Mouse (Mus musculus): Measurements from ENCODE around the gene Crlf1. TPM values are rescaled to one million over a fixed set of nuclear protein-coding genes. Genes with fewer than 3 reads are reported as not detected.

Gene Crlf1
- not detected for polyA plus RNA-seq (2014; fragmentation: Illumina TruSeq; extraction: RNeasy Lipid Tissue Mini Kit (QIAGEN cat#74804))

DNA sequence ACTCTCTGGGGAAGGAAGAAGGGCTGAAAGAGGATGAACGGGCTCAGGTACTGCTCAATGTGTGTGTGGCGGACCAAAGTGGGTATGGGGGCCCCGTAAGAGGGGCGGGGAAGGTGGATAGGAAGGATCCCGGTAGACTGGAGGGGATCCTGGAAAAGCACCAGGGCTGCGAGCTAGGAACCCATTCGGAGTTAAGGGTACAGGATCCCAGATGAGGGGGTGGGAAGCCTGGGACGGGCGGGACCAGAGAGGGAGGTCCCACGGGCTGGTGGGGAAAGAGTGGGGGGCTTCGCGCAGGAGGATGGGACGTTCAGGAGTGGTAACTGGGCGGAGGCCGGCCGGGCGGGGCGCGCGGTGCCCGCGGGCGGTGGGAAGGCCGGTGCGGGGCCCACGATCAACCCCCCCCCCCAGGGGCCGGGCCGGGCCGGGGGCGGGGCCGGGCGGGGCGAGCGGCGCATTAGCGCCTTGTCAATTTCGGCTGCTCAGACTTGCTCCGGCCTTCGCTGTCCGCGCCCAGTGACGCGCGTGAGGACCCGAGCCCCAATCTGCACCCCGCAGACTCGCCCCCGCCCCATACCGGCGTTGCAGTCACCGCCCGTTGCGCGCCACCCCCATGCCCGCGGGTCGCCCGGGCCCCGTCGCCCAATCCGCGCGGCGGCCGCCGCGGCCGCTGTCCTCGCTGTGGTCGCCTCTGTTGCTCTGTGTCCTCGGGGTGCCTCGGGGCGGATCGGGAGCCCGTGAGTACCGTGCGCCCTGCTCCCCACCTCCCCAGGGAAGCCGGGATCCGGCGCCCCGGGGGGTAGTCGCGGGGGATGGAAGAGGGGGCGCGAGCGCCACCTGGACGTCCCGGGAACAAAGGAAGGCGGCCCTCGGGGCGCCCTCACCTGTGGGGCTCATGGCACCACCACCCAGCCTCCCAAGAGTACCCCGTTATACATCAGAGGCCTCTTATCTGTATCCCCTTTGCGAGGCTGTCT lies at the start of gene Crlf1:
Gene Crlf1, plus strand, starts transcription at position 495 of the 977 bp plus-strand sequence.

DNA sequence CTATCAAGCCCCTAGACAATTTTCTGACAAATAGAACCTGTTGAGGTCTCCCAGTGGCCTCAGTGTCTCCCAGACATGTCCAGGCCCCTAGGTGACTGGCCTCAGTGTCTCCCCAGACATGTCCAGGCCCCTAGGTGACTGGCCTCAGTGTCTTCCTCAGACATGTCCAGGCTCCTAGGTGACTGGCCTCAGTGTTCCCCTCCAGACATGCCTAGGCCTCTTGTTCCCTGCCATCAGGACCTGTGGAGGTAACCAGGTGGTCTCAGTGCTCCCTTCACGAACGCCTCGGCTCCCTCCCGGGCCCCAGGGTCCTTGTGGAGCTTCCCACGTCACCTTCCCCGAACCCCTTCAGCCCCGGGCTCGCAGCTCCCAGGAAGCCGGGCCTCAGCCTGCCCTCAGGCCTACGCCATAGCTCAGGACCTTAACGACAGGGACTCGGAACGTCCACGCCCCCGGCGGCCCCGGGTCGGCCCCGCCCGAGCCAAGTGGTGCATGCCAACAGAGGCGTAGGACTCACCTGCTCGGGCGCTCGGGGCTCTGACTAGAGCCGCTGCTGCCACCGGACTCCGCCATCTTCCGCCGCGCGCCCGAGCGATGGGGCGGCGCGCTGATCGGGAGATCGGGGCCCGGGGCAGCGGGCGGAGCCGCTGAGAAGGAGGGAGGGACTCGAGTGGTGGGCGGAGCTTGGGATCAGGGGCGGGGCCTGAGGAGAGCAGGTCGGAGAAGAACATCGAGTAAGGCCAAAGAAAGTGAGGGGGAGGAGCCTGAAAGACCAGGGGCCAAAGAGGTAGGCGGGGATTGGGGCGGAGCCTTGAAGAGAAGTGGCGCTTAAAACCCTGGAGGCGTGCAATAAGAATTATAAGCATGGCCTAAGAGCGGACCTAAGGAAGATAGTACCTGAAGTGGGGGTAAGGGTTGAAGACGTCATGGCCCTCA lies 16.4 kb upstream of the Crlf1 start, which contains the start of gene Klhl26:
Gene Klhl26, minus strand, starts transcription at position 636 of the 936 bp plus-strand sequence.

DNA sequence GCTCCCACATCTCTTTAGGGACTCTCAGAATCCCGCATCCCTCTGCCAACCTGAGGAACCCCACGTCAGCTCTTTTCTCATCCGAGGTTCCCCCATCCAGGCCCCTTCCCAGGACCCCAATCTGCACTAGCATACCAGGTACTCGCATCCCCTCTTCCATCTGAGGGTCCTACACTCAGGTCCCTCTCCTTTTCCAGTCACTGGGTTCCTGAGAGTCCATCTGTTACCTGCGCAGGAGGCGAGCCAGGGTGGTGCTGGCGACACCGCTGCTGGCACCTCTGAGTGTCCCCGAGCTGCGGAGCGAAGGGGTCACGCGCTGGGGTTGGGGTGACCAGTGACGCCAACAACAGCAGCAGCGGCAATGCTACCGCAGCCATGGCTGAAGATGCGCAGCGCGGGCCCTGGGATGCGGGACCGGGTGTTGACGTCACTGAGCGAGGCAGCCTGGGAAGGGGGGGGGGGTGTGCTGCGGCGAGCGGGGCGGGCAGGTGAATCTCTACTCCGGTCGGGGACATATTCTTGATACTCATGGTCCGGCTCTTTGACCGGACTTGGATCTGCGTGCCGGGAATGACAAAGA lies 5.9 kb upstream of the Crlf1 start, which contains the start of gene Tmem59l:
Gene Tmem59l, minus strand, starts transcription at position 418 of the 580 bp plus-strand sequence.

DNA sequence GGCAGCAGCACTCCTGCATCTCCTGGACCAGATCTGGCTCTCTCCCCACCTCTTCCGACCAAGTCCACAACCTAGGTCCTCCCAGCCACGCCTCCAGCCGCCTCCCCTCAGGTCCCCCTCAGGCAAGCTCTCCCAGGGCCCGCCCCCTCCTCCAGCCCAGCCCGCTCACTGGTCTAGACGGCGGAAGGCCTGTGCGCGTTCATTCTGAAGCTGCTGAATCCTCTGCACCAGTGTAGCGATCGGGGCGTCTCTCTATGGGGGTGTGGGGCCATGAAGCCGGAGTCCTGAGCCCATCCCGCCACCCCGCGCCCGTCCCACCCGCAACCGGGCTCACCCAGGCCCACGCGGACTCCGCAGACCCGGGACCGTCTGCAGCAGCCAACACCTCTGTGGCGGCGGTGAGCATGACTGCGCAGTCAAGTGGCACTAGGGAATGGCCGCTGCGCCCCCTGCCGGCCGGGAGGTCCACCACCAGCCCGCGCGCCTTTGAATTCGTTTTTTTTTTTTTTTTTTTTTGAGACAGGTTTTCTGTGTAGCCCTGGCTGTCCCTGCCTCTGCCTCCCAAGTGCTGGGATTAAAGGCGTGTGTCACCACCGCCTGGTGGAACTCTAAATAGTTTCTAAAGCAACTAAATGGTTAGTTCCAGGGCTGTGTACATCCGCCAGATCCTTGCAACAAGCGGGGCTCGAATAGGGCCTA lies 13.5 kb downstream of the Crlf1 start, which contains the start of gene Rex1bd:
Gene Rex1bd, minus strand, starts transcription at position 425 of the 699 bp plus-strand sequence.

DNA sequence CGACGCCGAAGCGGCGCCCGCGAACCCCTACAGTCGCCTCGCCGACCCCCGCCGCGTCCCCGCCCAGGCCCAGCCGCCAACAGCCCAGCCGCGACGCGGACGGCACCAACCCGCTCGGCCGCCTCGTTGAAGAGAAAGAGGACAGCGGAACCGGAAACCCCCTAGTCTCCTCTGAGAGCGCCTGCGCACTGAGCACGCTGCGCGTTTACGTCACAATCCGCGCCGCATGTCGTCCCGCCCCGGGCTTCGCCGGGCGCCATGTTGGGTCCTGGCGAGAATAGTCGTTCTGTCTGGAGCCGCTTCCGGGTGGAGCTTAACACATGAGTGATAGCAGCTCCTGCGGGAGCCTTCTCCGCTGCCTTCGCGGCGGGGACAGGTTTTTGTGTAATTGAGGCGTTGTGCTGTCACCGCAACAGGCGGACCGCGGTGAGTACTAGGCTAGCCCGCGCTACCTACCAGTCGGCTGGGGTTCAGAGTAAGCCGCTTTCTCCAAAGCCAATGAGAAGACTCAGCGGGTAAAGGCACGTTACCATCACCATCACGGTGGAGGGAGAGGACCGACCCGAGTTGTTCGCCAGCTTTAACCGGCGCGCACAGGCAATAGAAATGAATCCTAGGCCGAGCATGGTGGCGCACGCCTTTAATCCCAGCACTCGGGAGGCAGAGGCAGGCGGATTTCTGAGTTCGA lies 17.4 kb downstream of the Crlf1 start, which contains the start of gene Uba52:
Gene Uba52, minus strand, starts transcription at position 574 of the 688 bp plus-strand sequence.

DNA sequence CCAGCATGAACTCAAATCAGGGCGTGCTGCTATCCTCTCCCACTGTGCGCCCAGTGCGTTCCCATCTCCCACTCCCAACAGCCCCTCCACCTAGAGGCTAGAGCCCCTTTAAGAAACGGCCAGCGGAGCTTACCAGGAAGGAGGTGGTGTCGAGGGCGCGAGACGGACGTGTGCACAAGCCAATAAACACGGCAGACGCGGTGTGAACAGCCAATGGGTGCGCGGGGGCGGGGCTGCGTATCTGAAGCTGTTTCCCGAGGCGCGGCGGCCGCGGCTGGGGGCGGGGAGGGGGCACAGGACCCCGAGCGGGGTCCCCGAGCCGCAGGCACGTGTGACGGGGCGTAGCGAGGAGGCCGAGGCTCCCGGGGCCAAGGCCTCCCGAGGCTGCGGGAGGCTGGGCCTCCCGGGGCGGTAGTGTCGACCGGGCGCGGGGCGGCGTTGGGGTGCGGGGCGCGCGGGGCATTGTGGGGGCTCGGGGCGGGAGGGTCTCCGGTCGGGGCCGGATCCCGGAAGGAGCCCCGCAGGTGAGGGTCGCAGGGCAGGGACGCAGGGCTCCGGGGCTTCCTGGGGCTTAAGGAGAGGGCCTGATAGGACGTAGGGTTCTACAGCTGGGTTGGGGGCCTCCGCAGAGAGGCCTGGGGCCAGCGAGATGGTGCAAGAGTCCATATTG lies 34.7 kb downstream of the Crlf1 start, which contains the start of the genes Fkbp8 and Kxd1:
Gene Fkbp8, plus strand, starts transcription at position 213 of the 670 bp plus-strand sequence.
Gene Kxd1, minus strand, starts transcription at position 445 of the 670 bp plus-strand sequence.

DNA sequence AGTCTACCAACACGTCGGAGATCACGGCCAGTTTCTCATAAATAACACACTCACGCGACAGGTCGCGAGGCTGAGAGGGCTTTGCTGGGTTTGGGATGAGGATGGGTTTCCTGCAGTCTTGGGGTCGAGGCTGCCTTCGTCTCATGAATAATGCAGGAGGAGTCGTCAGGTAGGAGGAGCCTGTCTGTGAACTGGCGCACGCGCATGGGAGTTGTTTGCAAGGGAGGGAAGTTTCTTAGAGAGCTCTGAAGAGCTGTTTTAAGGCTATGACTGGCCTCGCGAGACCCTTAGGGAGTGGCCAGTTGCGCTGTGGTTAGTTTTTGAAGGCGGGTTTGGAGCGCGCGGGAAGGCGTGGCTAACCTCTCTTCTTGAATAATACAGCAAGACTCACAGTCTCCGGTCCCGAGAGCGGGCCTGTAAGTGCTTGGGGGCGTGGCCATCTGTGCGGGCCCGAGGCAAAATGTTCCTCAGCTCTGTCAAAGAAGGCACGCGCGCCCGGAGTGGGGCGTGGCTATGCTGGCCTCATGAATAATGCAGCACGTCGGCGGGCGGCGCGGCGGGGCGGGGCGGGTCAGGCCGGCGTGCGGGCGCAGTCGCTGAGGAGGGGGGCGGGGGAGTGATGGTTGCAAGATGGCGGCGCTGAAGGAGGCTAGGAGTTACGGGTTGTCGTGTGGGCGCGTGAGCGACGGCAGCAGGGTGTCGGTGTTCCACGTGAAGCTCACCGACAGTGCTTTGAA lies 46.3 kb downstream of the Crlf1 start, which contains the start of gene Ell:
Gene Ell, plus strand, starts transcription at position 381 of the 737 bp plus-strand sequence.

Other genes starting within 250 kb of the Crlf1 start
- gene Homer3, start 210.3 kb upstream of the Crlf1 start, polyA plus RNA-seq (2014; fragmentation: Illumina TruSeq; extraction: RNeasy Lipid Tissue Mini Kit (QIAGEN cat#74804)): 0.20 TPM
- 4.8 TPM for gene Ddx49, start 190.7 kb upstream of the Crlf1 start, polyA plus RNA-seq (2014; fragmentation: Illumina TruSeq; extraction: RNeasy Lipid Tissue Mini Kit (QIAGEN cat#74804))
- 0.86 TPM for gene Cope, start 190.6 kb upstream of the Crlf1 start, polyA plus RNA-seq (2014; fragmentation: Illumina TruSeq; extraction: RNeasy Lipid Tissue Mini Kit (QIAGEN cat#74804))
- not detected for gene Cers1, start 177.4 kb upstream of the Crlf1 start, polyA plus RNA-seq (2014; fragmentation: Illumina TruSeq; extraction: RNeasy Lipid Tissue Mini Kit (QIAGEN cat#74804))
- not detected for gene Gdf1, start 163.3 kb upstream of the Crlf1 start, polyA plus RNA-seq (2014; fragmentation: Illumina TruSeq; extraction: RNeasy Lipid Tissue Mini Kit (QIAGEN cat#74804))
- 3.3 TPM for gene Upf1, start 139.9 kb upstream of the Crlf1 start, polyA plus RNA-seq (2014; fragmentation: Illumina TruSeq; extraction: RNeasy Lipid Tissue Mini Kit (QIAGEN cat#74804))
- not detected for gene Comp, start 119.6 kb upstream of the Crlf1 start, polyA plus RNA-seq (2014; fragmentation: Illumina TruSeq; extraction: RNeasy Lipid Tissue Mini Kit (QIAGEN cat#74804))
- 1.8 TPM for gene Crtc1, start 53.6 kb upstream of the Crlf1 start, polyA plus RNA-seq (2014; fragmentation: Illumina TruSeq; extraction: RNeasy Lipid Tissue Mini Kit (QIAGEN cat#74804))
- gene Klhl26, start 16.2 kb upstream of the Crlf1 start, polyA plus RNA-seq (2014; fragmentation: Illumina TruSeq; extraction: RNeasy Lipid Tissue Mini Kit (QIAGEN cat#74804)): 3.4 TPM
- gene Tmem59l, start 5.8 kb upstream of the Crlf1 start, polyA plus RNA-seq (2014; fragmentation: Illumina TruSeq; extraction: RNeasy Lipid Tissue Mini Kit (QIAGEN cat#74804)): not detected
- gene Rex1bd, start 13.6 kb downstream of the Crlf1 start, polyA plus RNA-seq (2014; fragmentation: Illumina TruSeq; extraction: RNeasy Lipid Tissue Mini Kit (QIAGEN cat#74804)): 1.3 TPM
- gene Uba52, start 17.6 kb downstream of the Crlf1 start, polyA plus RNA-seq (2014; fragmentation: Illumina TruSeq; extraction: RNeasy Lipid Tissue Mini Kit (QIAGEN cat#74804)): 1.5 TPM
- 1.2 TPM for gene Fkbp8, start 34.6 kb downstream of the Crlf1 start, polyA plus RNA-seq (2014; fragmentation: Illumina TruSeq; extraction: RNeasy Lipid Tissue Mini Kit (QIAGEN cat#74804))
- gene Kxd1, start 34.8 kb downstream of the Crlf1 start, polyA plus RNA-seq (2014; fragmentation: Illumina TruSeq; extraction: RNeasy Lipid Tissue Mini Kit (QIAGEN cat#74804)): 8.4 TPM
- 0.74 TPM for gene Ell, start 46.3 kb downstream of the Crlf1 start, polyA plus RNA-seq (2014; fragmentation: Illumina TruSeq; extraction: RNeasy Lipid Tissue Mini Kit (QIAGEN cat#74804))
- gene Isyna1, start 101.2 kb downstream of the Crlf1 start, polyA plus RNA-seq (2014; fragmentation: Illumina TruSeq; extraction: RNeasy Lipid Tissue Mini Kit (QIAGEN cat#74804)): 0.29 TPM
- gene Ssbp4, start 115.7 kb downstream of the Crlf1 start, polyA plus RNA-seq (2014; fragmentation: Illumina TruSeq; extraction: RNeasy Lipid Tissue Mini Kit (QIAGEN cat#74804)): not detected
- not detected for gene Lrrc25, start 123.0 kb downstream of the Crlf1 start, polyA plus RNA-seq (2014; fragmentation: Illumina TruSeq; extraction: RNeasy Lipid Tissue Mini Kit (QIAGEN cat#74804))
- not detected for gene Gdf15, start 139.3 kb downstream of the Crlf1 start, polyA plus RNA-seq (2014; fragmentation: Illumina TruSeq; extraction: RNeasy Lipid Tissue Mini Kit (QIAGEN cat#74804))
- 17.5 TPM for gene Pgpep1, start 167.2 kb downstream of the Crlf1 start, polyA plus RNA-seq (2014; fragmentation: Illumina TruSeq; extraction: RNeasy Lipid Tissue Mini Kit (QIAGEN cat#74804))
- gene Lsm4, start 180.1 kb downstream of the Crlf1 start, polyA plus RNA-seq (2014; fragmentation: Illumina TruSeq; extraction: RNeasy Lipid Tissue Mini Kit (QIAGEN cat#74804)): not detected
- gene Jund, start 205.8 kb downstream of the Crlf1 start, polyA plus RNA-seq (2014; fragmentation: Illumina TruSeq; extraction: RNeasy Lipid Tissue Mini Kit (QIAGEN cat#74804)): 20.4 TPM
- gene Iqcn, start 210.3 kb downstream of the Crlf1 start, polyA plus RNA-seq (2014; fragmentation: Illumina TruSeq; extraction: RNeasy Lipid Tissue Mini Kit (QIAGEN cat#74804)): not detected
- not detected for gene Gm3336, start 225.4 kb downstream of the Crlf1 start, polyA plus RNA-seq (2014; fragmentation: Illumina TruSeq; extraction: RNeasy Lipid Tissue Mini Kit (QIAGEN cat#74804))
- not detected for gene Pde4c, start 230.6 kb downstream of the Crlf1 start, polyA plus RNA-seq (2014; fragmentation: Illumina TruSeq; extraction: RNeasy Lipid Tissue Mini Kit (QIAGEN cat#74804))